Mouse (Mus musculus) T-helper 1 cell (primary cell): Measurements from ENCODE around the gene Col6a5.
"Not testable (repeated sequence)": the region's sequence is repeated elsewhere in the genome, so short reads cannot be mapped to it uniquely, and the experiment has no call there.

Source experiments
- in situ Hi-C: fragments of 300-600 bp; cut with MboI, MseI; formaldehyde crosslinking; loops from one replicate; pipeline ENCODE4 v1.15.1; 2025; ENCODE audit warnings: high pct_unique_total_duplicates

Gene Col6a5

DNA sequence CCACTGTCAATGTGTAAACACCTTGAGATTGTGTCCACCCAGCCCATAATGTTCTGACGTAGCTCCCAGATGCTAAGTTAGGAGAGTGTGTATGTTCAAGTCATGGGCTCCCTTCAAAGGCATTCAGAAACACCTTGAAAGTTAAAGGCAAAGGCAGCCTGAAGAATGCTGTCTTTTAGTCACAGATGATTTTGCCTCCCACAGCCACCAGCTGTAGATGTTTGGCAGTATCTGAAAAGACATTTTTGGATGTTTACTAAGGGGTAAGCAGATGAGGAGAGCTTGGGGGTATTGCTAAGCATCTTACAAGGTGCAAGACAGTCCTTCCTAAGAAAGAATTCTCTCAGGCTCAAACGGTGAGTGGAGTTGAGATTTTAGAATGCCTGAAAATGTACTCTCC is 50.3 kb downstream of the Col6a5 start:
- in situ Hi-C loops = no loop called here

DNA sequence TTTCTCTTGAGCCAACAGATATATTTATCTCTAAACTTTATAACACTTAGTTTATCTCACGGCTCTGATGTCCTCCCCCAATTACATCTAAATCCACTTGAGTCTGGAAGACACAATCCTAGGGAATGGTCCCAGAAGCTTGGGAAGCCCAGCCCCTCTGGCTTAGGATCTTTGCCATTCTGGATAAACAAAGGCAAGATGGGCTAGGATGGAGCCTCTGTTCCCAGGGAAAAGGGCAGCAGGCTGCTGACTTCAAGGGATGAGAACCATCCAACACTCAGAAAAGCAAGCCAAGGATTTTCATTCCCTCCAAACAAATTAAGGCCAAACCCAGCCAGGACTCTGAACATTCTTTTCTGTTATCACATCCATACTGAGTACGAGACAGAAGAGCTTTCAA is 51.1 kb downstream of the Col6a5 start:
- in situ Hi-C loops = no loop called here

DNA sequence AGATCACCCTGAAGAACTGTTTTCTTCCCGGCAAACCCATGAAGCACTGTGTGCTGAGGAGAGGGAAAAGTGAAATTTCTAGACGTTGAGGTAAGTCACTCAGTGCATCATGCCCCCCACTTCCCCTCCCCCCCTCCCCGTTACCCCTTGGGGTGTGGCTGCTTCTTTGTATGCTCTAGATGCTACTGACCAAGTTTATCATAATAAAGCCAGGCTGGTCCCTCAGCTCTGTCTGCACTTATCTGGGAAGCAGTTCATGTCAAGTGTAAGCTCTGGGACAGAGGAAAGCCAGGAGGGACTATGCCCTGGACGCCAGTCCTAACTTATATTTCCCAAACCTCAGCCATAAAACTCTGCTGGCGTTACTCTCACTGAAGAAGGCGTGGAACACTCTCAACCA is 53.0 kb downstream of the Col6a5 start:
- in situ Hi-C loops = no loop called here

DNA sequence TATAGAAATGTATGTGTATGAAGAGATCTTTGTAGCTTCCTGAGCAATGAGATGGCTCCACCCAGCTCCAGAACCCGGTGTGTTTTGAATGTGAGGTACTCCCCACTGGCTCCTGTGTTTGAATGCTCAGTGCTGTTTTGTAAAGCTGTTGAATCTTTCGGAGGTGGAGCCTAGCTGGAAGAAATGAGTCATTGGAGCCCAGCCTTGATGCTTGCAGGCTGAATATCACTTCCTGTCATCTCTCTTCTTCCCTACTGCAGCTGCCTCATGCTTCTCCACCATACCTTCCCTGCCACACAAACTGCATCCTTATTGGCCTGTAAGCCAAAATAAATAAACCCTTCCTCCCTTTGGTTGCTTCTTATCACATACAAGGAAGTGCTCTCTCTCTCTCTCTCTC is 72.9 kb downstream of the Col6a5 start:
- in situ Hi-C loops = no loop called here

DNA sequence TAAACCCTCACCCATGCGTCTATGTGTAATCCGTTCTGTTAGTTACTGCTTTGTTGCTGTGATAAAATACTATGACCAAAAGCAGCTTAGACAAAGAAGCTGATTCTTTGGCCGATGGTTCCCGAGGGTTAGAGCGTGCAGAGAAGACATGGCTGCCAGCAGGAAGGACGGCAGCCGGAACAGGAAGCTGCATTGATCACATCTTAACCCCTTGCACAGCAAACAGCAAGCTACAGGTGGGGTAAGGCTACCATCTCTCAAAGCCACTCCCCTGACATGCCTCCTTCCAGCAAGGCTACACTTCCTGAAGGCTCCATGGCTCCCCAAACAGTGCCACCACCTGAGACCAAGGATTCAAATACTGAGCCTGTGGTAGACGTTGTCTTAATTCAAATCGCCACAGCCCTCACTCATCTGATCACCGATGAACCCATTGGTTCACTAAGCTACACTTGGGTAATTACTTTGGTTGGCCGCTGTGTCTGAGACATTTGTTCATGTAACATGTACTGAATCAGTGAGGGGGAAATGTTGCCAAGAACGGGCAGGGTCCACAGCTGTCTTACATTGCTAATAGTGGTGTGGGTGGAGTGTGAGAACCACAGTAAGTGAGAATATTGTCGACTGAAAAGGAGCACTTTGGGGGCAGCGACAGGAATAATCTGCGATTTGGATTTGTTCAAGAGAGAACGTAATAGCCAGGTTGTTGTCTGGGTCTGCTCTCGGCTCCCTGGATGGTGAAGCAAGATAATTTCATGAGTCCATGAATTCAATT is 75.6 kb downstream of the Col6a5 start:
- in situ Hi-C loops = no loop called here

DNA sequence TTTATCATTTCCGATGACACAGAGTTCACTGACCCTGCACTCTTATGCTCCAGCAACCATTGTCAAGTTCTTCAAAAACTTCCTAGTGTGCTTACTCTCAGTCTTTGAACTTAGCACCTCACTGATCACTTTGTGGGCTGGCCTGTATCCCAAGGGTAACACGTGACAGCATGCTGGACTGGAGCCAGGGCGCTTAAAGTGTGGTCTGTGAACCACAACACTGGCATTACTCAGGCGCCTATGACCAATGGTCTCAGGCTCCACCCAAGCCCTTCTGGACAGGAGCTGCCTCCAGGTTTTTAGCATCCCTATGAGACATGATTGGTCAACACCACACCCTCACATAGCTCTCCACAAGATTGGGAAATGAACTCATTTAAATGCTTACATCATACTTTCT is 79.7 kb downstream of the Col6a5 start:
- in situ Hi-C loops = no loop called here

DNA sequence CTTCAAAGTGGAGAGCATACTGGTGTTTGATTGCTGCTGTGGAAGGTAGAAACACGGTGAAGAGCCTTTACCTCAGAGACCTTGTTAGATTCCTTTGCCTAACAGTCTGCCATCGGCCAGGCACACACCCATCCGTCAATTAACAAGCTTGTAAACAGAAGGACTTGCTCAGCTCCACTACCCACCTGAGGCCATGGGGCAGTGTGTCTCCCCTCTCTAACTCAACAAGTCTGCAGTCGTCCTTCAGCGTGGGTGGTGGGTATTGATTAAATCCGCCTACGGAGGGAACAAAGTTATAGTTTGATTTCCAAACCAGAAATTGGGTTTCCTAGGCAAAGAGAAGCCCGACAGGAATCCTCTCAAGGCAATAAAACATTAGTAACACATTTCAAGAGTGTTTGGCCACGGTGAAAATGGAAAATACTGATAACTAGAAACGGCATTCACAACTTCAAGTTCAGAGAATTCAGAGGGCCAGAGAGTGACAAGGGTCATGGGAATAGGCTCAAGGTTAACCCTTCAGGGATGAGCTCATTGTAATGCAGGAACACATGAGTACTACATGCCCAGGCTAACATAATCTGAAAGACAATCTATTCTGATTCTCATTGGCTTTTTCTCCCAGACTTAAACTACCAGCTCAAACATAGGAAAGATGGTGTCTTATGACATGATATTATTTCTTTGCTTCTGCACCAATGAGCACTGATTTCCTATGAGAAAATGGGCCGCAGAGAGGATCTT is 81.9 kb downstream of the Col6a5 start:
- in situ Hi-C loops = loop anchor here (10.0 kb wide), 1 partner anchor 446 kb away; no protein-coding TSS in a partner anchor

DNA sequence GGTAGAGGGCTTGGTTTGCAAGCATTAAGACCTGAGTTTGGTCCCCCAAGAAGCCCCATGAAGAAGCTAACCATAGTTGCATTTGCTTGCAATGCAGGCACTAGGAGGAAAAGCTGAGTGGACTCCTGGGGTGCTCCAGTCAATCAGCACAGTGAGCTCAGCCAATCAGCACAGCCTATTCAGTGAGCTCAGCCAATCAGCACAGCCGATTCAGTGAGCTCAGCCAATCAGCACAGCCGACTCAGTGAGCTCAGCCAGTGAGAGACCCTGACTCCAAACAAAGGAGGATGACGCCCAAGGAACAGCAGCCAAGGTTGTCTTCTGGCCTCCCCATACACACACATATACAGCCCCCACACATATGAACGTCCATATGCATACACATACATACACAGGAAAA is 84.3 kb downstream of the Col6a5 start:
- in situ Hi-C loops = loop anchor here (10.0 kb wide), 1 partner anchor 449 kb away; no protein-coding TSS in a partner anchor

DNA sequence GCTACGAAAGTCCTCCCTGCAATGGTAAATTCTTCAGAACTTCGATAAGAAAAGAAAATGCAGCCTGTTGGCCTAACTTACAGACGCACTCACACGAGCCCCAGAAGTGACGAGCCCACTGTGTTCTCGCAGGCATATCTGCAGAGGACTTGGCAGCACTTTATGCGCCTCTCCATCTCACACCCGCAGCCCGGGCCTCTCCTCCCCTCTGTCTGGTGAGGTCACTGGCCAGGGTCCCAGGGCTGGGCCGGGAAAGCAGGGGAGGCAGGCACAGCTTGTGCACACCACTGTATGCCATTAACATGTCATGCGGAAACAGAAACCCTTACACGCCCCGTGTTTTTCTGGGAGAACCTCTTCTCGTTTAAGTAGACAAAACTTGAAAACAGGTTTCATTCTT is 88.8 kb downstream of the Col6a5 start:
- in situ Hi-C loops = loop anchor here (10.0 kb wide), 1 partner anchor 453 kb away; no protein-coding TSS in a partner anchor

DNA sequence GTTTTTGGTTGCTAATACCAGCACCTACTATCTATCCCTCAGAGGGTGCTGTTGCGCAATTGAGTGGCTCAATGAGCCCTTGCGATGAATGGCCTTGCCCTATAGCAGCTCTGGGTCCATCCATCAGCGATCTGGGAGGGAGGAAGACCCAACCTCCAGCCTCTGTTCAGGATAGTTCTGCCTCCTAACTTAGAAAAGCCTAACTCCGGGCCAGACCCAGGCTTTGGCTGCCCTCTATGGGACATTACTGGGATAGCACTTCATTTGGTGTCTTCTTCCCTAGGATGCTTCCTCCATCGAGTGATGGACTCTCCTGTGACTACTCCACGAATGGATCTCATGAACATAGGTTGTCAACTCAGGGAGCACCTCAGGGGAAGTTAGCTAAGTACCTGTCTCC is 102.7 kb downstream of the Col6a5 start:
- in situ Hi-C loops = no loop called here

DNA sequence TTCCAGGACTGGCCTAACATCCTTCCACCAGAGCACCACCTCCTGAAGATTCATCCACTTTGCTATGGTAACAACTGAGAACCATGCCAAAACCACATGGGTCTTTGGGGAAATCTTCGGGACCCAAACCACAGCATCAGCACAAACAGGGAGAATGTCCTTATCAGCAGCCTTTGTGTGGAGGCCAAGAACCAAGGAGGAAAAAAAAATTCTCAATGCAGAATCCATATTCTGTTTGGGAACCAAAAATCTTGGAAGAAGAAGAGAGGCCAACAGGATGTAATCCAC is 107.7 kb downstream of the Col6a5 start:
- in situ Hi-C loops = no loop called here

DNA sequence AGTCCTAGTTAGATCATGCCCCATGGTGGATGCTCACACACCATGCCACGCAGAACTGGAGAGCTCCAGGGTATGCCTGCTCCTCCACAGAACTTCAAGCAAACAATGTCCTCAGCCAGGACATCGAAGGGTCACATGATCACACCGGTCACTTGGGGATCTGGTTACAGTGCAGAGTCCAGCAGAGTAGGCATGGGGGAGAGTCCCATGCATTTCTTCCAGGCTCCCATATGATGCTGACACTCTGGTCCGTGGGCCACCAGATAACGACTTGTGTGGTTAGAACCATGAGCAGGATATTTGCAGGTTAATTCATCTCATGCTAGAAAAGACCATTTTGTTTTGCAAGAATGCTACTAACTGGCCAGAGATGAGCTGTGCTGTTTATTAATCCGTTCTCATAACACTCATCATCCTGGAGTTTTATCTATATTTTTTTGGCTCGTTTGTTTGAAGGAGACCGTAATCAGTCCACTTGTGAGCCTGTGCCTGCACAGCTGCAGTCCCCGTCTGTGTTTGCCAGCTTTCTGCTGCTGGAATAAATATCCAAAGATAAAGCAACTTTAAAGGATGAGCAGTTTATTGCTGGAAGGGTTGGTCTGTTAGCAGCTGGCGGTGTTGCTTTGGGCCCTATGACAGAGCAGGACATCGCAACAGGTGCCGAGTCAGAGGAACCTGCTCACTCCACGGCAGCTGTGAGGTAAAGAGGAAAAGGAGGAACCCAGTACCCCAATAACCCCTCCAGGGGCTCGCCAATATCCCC is 108.2 kb downstream of the Col6a5 start:
- in situ Hi-C loops = no loop called here

DNA sequence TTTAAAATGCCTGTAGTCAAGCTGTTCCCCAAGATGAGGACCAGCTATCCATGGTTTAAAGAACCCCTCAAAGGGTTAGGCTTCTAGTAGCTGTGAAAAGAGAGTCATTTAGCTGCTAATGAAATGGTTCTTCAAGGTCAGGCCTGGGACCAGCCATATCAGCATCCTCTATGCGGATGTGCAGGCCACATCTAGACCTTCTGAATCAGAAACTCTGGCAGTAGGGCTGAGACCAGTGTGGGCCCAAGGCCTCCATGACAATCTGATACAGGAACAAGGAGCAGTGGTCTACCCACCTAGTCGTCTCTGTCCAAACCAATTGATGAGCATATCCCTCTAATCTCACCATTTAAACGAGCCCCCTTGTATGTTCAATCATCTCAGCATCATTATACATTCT is 109.4 kb downstream of the Col6a5 start:
- in situ Hi-C loops = no loop called here

DNA sequence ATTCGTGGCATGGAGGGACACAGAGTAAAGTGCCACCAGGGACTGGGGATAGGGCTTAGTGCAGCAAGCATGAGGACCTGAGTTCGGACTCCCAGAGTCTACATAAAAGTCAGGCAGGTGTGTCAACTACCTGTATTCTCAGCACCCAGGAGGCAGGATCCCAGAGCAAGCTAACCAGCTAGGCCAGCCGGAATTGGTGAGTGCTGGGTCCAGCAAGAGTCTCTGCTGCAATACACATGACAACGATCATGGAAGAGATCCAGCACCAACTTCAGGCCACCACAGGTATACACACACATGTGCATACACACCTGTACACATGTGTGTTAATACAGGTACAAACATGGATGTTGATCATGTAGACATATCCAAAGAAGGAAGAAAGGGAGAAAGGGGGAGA is 112.0 kb downstream of the Col6a5 start:
- in situ Hi-C loops = no loop called here

DNA sequence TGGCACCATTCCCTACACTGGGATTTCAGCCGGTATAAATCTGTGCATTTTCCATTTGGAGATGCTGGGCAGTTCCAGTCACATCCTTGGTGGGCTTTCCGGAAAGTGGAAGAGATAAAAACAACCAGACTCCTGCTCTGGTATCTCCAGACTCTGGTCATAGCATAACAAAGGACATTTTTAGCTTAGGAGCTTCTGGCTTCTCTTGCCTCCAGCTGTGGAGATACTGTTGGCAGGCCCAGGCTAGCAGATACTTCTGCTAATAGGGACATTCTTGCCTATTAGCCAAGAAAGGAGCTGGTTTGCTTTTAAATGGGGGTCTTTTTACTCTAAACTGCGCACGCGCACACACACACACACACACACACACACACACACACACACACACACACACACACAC is 113.2 kb downstream of the Col6a5 start:
- in situ Hi-C loops = no loop called here

DNA sequence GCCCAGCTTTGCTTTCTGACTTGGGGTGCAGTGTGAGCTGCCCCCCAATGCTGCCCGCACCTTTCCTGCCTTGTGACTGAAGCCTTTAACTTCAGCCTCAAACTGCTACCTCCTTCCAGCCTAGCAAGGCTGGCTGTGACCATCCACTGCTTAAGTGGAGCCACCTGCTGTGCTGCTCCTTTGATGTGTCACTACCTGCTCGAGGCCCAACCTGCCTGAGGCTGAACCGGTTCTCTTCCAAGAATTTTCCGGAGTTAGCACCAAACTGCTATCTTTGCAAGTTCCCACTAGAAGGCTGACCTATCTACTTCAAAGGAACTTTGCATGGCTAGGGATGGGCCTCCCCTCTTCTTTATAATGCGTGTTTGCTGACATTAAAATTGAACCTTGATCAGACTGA is 119.1 kb downstream of the Col6a5 start:
- in situ Hi-C loops = not testable (repeated sequence)

DNA sequence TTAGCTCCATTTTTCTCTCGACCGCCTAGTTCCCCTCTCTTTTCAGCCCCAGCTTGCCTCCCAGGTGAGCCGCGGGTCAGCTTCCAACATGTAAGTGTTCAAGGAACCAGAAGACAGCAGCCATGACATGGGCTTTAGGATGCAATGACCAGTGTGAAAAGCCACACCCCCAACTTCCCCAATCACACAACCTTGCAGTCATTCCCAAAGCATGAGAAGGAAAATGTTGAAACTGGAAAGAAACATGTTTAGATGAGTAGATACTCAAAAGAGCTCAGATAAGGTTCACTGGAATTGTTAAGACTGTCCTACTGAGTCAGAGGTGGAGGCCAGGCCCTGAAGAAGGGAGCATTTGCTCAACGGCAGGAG is 121.3 kb downstream of the Col6a5 start:
- in situ Hi-C loops = loop anchor here (5.0 kb wide), 1 partner anchor 1302 kb away; no protein-coding TSS in a partner anchor

DNA sequence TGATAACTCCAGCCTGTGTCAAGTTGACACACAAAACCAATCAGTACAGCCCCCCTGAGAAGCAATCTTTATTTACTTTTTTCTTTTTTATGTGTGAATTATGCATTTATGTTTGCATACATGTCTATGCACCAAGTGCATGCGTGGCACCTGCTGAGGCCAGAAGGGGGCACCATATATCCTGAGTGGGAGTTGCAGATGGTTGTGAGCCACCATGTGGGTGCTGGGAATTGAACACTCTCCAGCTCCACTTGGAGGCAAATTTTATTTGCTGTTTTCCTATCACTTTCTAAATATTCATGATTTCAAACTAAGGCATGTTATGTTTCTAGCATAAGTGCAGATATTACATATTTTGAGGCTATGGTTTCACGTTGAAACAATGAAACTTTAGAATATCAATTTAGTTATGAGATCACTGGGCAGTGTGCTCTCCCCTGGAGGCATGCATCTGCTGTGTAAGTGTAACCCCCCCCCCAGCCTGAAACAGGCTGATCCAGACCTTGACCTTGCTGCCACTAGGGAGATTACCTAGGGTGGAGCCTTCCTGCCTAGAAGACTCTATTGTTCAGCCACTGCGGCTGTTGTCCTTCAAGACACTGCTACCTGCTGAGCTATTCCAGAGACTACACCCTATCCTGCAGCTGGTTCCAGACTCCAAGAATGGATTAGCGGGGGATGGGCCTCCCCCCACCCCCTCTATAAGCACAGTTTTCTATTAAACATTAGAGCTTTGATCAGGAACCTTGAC is 121.9 kb downstream of the Col6a5 start:
- in situ Hi-C loops = loop anchor here (5.0 kb wide), 1 partner anchor 1301 kb away; no protein-coding TSS in a partner anchor

DNA sequence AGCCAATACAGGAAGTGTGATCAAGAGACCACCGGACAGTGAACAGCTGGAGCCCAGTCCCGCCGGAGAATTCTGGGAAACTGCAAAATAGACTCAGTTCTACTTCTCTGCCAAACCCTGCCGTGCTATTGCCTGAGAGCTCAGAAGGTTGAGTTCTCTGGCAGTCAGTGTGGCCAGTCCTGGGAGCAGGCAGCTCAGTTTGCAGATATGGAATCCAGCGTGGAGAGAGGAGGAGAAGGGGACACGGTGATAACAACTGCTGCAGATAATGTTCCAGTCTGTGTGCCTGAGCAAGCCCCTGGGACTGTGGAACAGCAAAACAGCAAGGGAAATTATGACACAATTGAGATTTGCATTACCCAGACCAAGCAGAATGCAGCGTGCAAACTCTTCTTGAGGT is 124.9 kb downstream of the Col6a5 start:
- in situ Hi-C loops = loop anchor here (5.0 kb wide), 1 partner anchor 1298 kb away; no protein-coding TSS in a partner anchor

DNA sequence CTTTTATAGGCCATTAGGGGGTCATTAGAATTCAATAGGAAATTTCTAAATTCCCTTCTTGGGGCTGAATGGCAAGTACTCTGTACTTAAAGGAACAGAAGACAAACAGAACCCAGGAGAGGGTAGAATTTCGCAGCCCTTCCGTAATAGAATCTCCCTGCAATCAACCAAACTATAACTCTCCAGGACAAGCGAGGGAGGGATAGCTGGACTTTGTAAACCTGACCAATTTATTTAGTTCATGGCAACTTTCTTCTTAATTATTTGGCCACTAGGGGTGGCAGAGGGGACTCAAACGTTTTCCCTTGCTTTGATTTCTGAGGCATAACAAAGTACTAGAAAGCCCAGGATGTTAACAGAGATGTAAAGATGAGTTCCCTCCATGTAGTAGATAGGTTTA is 125.6 kb downstream of the Col6a5 start:
- in situ Hi-C loops = loop anchor here (5.0 kb wide), 1 partner anchor 1297 kb away; no protein-coding TSS in a partner anchor

DNA sequence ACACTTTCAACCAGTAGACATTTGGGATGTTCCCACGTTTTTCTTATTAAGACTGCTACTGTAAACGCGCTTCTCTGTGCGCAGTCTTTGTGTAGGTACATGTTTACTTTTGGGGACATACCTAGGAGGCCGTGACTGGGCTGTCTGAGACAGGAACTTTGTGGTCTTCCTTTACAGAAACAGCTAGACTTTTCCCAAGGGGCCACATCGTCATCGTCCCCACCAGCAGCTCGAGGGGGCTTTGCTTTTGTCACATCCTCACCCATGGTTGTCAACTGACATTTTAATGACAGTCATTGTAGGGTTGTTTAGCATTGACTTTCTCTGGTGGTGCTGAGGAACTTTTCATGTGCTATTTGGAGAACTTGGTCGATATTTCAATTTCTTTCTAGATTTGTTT is 129.2 kb downstream of the Col6a5 start:
- in situ Hi-C loops = no loop called here
